Mouse (Mus musculus) heart, embryonic 10.5 days (tissue): ENCODE measurements at regions not wholly inside any gene's neighbourhood (a gene's known extent, or its start where the extent isn't known, plus 50 kb on each side); places are given as distances from the start of the nearest gene placed in this dataset.

Source experiments
- DNase-seq: peaks from one replicate; pipeline ENCODE4 v3.0.0-alpha.2; 2017; ENCODE audit warnings: low spot score
- H3K27ac ChIP-seq: fragments of 300-500 bp; sonication (generic); 2 replicates; pipeline ENCODE4 v1.5.1; 2016; ENCODE audit warnings: mild to moderate bottlenecking
- H3K27me3 ChIP-seq: fragments of 300-500 bp; sonication (generic); 2 replicates; pipeline ENCODE4 v1.6.1; 2016; ENCODE audit warnings: mild to moderate bottlenecking; ENCODE audit not compliant: poor library complexity, insufficient read depth, severe bottlenecking
- H3K36me3 ChIP-seq: fragments of 300-500 bp; sonication (generic); 2 replicates; pipeline ENCODE4 v1.6.1; 2016; ENCODE audit warnings: mild to moderate bottlenecking, moderate library complexity
- H3K4me1 ChIP-seq: fragments of 300-500 bp; sonication (generic); 2 replicates; pipeline ENCODE4 v1.6.1; 2016; ENCODE audit warnings: mild to moderate bottlenecking
- H3K4me3 ChIP-seq: fragments of 300-500 bp; sonication (generic); 2 replicates; pipeline ENCODE4 v1.5.1; 2016; ENCODE audit warnings: mild to moderate bottlenecking, moderate library complexity
- H3K9me3 ChIP-seq: fragments of 300-500 bp; sonication (generic); 2 replicates; pipeline ENCODE4 v1.6.1; 2016; ENCODE audit warnings: mild to moderate bottlenecking, moderate library complexity
- WGBS: fragments of 180-500 bp; shearing (Covaris S2); methylation state at CpG from one replicate; pipeline ENCODE4 v1.1.7; 2016; 5-methylcytosine and 5-hydroxymethylcytosine counted together

- WGBS: 54% methylated on average over 6 of the region's 6 CpGs
- H3K36me3 ChIP-seq: no peaks in the 10 kb centered on the region
- DNase-seq: no peak
- H3K27ac ChIP-seq: no peak overlapping the region
- no peaks in the 10 kb centered on the region for H3K27me3 ChIP-seq
- H3K9me3 ChIP-seq: no peaks in the 10 kb centered on the region
- H3K4me1 ChIP-seq: no peaks in the 10 kb centered on the region
- H3K4me3 ChIP-seq: no peak overlapping the region
Observed at GRCm38 (mm10) chr3:128270576-128270975, 374.5 kb upstream of the Fam241a start.

GRCm38 (mm10) chr3:128261208-128261607 is 365.1 kb upstream of the Fam241a start:
- no peak for DNase-seq
- 79% methylated on average over 2 of the region's 2 CpGs for WGBS
- H3K4me1 ChIP-seq: no peaks in the 10 kb centered on the region

GRCm38 (mm10) chr3:128247816-128248215 is 351.7 kb upstream of the Fam241a start:
- Histone ChIP-seq H3K4me3 (no peak overlapping the region), H3K27ac (no peak overlapping the region), H3K27me3 (peaks cover 1% of the 10 kb centered on the region; the same call in 1 of the 2 replicates), H3K36me3 (no peaks in the 10 kb centered on the region), H3K9me3 (no peaks in the 10 kb centered on the region), H3K4me1 (no peaks in the 10 kb centered on the region)
- no peak for DNase-seq
- 68% methylated on average over 2 of the region's 2 CpGs for WGBS

More at GRCm38 (mm10) chr3:128261208-128261607, 365.1 kb upstream of the Fam241a start:
- Histone ChIP-seq H3K9me3 (no peaks in the 10 kb centered on the region), H3K36me3 (no peaks in the 10 kb centered on the region), H3K4me3 (no peak overlapping the region), H3K27me3 (no peaks in the 10 kb centered on the region), H3K27ac (no peak overlapping the region)

- peaks cover 19% of the 10 kb centered on the region for H3K4me1 ChIP-seq
- H3K36me3 ChIP-seq: no peaks in the 10 kb centered on the region
- H3K4me3 ChIP-seq: no peak overlapping the region
- H3K9me3 ChIP-seq: no peaks in the 10 kb centered on the region
- peaks cover 3% of the 10 kb centered on the region; the same call in 1 of the 2 replicates for H3K27me3 ChIP-seq
- no peak overlapping the region for H3K27ac ChIP-seq
- WGBS: 18% methylated on average over 7 of the region's 7 CpGs
- no peak for DNase-seq
Observed at GRCm38 (mm10) chr3:128239813-128240421, 343.8 kb upstream of the Fam241a start.

GRCm38 (mm10) chr3:128230390-128230789 is 334.3 kb upstream of the Fam241a start:
- DNase-seq: no peak
- Histone ChIP-seq H3K36me3 (no peaks in the 10 kb centered on the region), H3K4me3 (no peak overlapping the region; the same call in 1 of the 2 replicates), H3K27ac (peak overlapping the region; percentile 48), H3K27me3 (no peaks in the 10 kb centered on the region; the same call in 1 of the 2 replicates), H3K9me3 (no peaks in the 10 kb centered on the region), H3K4me1 (peaks cover 7% of the 10 kb centered on the region; the same call in 1 of the 2 replicates)
- WGBS: 71% methylated on average over 5 of the region's 5 CpGs

GRCm38 (mm10) chr3:128226930-128227585 is 330.9 kb upstream of the Fam241a start:
- Histone ChIP-seq H3K27me3 (no peaks in the 10 kb centered on the region; the same call in 1 of the 2 replicates), H3K4me1 (peaks cover 10% of the 10 kb centered on the region; the same call in 1 of the 2 replicates), H3K27ac (no peak overlapping the region), H3K4me3 (no peak overlapping the region), H3K36me3 (no peaks in the 10 kb centered on the region), H3K9me3 (no peaks in the 10 kb centered on the region)
- no peak for DNase-seq
- WGBS: 49% methylated on average over 6 of the region's 6 CpGs

GRCm38 (mm10) chr3:128226503-128226902 is 330.4 kb upstream of the Fam241a start:
- no peak overlapping the region for H3K27ac ChIP-seq
- H3K9me3 ChIP-seq: no peaks in the 10 kb centered on the region
- no peak overlapping the region for H3K4me3 ChIP-seq
- H3K36me3 ChIP-seq: no peaks in the 10 kb centered on the region
- WGBS: 79% methylated on average over 6 of the region's 6 CpGs
- no peak for DNase-seq
- H3K4me1 ChIP-seq: peaks cover 9% of the 10 kb centered on the region; the same call in 1 of the 2 replicates
- no peaks in the 10 kb centered on the region; the same call in 1 of the 2 replicates for H3K27me3 ChIP-seq

- H3K27ac ChIP-seq: no peak overlapping the region
- DNase-seq: no peak
- WGBS: 65% methylated on average over 12 of the region's 12 CpGs
- H3K27me3 ChIP-seq: no peaks in the 10 kb centered on the region
- H3K4me1 ChIP-seq: peaks cover 8% of the 10 kb centered on the region
- H3K9me3 ChIP-seq: no peaks in the 10 kb centered on the region
- H3K4me3 ChIP-seq: no peak overlapping the region
- no peaks in the 10 kb centered on the region for H3K36me3 ChIP-seq
Observed at GRCm38 (mm10) chr3:128222344-128222743, 326.2 kb upstream of the Fam241a start.

- Histone ChIP-seq H3K9me3 (no peaks in the 10 kb centered on the region), H3K27ac (no peak overlapping the region), H3K27me3 (no peaks in the 10 kb centered on the region), H3K4me1 (peaks cover 6% of the 10 kb centered on the region), H3K4me3 (no peak overlapping the region), H3K36me3 (no peaks in the 10 kb centered on the region)
- 74% methylated on average over 2 of the region's 2 CpGs for WGBS
- DNase-seq: no peak
Observed at GRCm38 (mm10) chr3:128221625-128222024, 325.5 kb upstream of the Fam241a start.

GRCm38 (mm10) chr3:128220776-128221550 is 324.8 kb upstream of the Fam241a start:
- no peak overlapping the region for H3K27ac ChIP-seq
- no peaks in the 10 kb centered on the region for H3K9me3 ChIP-seq
- WGBS: 84% methylated on average over 8 of the region's 8 CpGs
- no peaks in the 10 kb centered on the region for H3K27me3 ChIP-seq
- H3K36me3 ChIP-seq: no peaks in the 10 kb centered on the region
- H3K4me3 ChIP-seq: no peak overlapping the region
- peaks cover 6% of the 10 kb centered on the region for H3K4me1 ChIP-seq
- DNase-seq: no peak

GRCm38 (mm10) chr3:128217765-128218415 is 321.8 kb upstream of the Fam241a start:
- Histone ChIP-seq H3K27me3 (no peaks in the 10 kb centered on the region), H3K4me1 (peaks cover 6% of the 10 kb centered on the region), H3K36me3 (no peaks in the 10 kb centered on the region), H3K4me3 (no peak overlapping the region), H3K9me3 (no peaks in the 10 kb centered on the region), H3K27ac (no peak overlapping the region)
- DNase-seq: no peak
- WGBS: 74% methylated on average over 5 of the region's 5 CpGs

GRCm38 (mm10) chr3:128212256-128212655 is 316.1 kb upstream of the Fam241a start:
- H3K27me3 ChIP-seq: no peaks in the 10 kb centered on the region
- 70% methylated on average over 3 of the region's 3 CpGs for WGBS
- no peaks in the 10 kb centered on the region for H3K4me1 ChIP-seq
- H3K27ac ChIP-seq: no peak overlapping the region
- no peaks in the 10 kb centered on the region for H3K36me3 ChIP-seq
- H3K4me3 ChIP-seq: no peak overlapping the region
- H3K9me3 ChIP-seq: no peaks in the 10 kb centered on the region
- no peak for DNase-seq
